Mouse (Mus musculus): ENCODE results near the gene Pnpla6.

DNA sequence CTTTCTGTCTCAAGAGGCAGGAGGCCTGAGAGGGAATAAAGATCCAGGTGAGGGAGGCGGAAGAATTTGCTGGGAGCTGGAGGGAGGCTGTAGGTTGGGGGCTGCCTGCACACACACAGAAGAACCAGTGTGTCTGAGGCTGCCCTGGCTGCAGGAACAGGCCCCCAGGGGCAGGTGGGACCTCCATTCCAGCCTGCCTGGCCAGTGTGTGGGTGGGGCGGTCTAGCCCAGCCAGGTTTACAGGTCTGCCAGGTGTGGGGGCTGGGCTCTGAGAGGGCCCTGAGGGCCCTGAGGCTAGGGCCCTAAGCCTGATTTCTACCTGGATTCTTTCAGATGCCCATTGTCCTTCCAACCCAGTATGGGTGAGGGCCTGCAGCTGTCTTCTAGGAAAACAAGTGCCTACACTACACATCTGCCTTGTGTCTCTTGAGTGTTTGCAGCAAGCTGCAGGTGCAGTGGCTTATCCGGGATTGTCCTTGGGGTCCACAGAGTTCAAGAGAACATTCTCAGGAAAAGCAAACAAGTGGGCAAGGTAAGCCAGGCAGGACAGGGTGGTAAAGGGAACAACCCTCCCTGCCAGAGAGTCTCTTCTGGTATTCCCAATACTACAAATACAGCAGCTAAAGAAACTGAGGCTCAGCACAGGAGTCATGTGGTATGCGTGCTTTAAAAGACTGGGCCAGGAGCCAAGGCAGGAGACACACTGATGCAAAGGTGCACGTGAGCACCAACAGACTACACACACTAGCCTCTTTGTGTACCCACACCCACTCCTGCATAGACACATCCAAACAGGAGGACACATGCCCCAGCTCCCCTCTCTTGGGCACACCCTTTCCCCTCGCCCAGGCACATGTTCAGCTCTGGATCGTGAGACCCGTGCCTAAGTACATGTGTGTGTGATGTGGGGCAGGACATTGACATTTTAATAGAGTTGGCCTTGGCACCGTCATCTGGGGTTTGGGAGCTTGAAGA lies 64.5 kb downstream of the Pnpla6 start:
- TF ChIP-seq POLR2A (IDR thresholded peaks at IDR 0.05; ENCODE audit: low read depth, low read length) (no peak), CTCF (IDR thresholded peaks at IDR 0.05; ENCODE audit: borderline replicate concordance, insufficient read depth, low read length) (no peak)
